Mouse (Mus musculus) urinary bladder, adult 18-20 months (tissue): ENCODE results near the gene Hsd11b2.

Experiments
- DNase-seq, 2 experiments: peaks; one replicate each; pipeline ENCODE4 v3.0.0; 2022; ENCODE audit warnings: low spot score in 2 of 2, mixed read lengths in 2 of 2

The Hsd11b2 gene

DNA sequence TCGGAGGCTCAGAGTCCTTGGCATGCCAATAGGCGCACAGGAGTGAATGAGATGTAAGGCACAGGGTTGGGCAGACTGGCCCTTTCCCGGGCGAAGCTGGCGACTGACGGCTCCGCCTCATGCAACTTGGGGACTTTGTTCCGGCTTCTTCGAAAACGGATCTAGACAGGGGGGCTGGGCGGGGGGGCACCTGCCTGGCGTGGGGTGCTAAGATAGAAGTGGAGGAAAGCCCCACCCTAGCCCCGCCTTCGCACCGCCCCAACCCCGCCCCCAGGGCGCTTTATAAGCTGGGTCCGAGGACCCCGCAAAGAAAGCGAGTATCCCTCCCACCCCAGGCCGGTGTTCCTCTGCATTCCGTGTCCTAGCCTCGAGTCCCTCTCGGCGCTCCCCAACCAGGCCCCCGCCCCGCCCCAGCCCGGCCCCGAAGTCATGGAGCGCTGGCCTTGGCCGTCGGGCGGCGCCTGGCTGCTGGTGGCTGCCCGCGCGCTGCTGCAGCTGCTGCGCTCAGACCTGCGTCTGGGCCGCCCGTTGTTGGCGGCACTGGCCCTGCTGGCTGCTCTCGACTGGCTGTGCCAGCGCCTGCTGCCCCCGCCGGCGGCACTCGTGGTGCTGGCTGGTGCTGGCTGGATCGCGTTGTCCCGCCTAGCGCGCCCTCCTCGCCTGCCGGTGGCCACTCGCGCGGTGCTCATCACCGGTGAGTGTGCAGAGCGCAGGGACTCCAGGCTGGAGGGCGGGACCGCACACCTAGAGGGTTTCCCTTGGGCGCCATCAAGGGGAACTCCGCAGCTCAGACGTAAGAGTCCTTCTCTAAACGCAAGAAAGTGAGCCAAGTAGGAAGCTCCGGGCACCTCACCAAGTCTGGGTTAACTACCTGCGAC lies at the start of gene Hsd11b2:
Gene Hsd11b2 (plus strand): TSS at position 320 of the 878 bp plus-strand sequence.
- peak in 1 of 2 experiments; percentile 56 for DNase-seq

DNA sequence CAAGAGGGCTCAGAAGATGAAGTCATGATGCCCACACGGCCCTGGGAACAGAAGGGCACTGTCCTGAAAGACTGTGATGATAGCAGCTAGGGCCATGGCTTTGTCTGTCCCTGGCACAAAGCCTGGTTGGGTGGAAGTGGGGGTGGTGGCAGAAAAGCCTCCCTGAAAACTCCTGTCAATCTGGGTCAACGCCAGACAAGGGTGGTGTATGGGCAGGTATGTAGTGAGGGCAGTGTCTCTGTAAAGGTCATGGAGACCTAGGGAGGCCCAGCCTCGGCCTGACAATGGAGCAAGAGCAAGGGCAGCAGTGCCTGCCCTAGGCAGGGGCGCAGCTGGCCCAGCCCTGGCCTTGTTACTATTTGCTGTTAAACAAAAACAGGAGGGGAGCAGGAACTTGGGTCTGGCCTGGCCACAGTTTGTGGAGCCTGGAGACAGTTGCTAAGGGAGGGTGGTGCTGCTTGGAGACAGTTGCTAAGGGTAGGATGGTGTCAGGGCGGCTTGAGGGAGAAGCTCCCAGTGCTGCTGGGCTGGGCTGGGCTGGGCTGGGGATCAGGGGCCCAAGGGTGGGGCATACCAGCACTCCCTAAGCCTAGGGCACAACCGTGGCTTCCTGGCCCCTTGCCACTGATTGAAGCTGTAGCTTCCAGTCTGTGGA lies 49.4 kb upstream of the Hsd11b2 start:
- DNase-seq = peak in 1 of 2 experiments; percentile 64

DNA sequence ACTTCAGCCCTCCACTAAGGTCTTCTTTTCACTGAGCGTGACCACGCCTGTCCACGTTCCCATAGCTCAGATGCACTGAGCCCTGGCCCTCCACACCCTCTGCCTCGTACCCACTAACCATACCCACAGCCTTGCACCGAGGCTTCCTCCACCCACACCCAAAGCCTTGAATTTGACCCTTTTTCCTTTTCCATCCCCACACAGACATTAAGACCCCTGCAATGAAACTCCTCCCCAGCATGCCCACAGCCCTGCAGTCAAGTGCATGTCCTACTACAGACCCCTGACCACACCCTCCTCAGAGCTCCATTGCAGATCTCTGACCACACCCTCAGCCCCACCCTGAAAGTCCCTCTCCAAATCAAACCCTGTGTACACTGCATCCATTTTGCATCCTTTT lies 48.7 kb upstream of the Hsd11b2 start:
- no peak for DNase-seq

DNA sequence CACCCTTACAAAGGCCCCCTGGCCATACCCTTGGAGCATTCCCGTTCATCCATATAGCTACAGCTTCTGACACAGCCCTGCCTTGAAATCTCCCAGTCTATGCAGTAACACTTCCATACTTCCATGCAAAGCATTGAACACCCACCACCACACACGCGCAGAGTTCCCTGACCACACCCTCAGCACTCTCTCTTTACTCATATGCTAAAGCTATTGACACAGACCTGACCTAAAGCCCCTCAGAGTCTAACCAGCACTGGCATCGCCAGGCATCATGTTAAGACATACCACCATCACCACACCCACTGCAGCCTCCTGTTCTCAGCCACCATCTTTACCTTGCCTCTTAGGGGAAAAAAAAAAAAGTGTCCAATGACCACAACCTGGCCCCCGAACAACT lies 48.3 kb upstream of the Hsd11b2 start:
- no peak for DNase-seq

DNA sequence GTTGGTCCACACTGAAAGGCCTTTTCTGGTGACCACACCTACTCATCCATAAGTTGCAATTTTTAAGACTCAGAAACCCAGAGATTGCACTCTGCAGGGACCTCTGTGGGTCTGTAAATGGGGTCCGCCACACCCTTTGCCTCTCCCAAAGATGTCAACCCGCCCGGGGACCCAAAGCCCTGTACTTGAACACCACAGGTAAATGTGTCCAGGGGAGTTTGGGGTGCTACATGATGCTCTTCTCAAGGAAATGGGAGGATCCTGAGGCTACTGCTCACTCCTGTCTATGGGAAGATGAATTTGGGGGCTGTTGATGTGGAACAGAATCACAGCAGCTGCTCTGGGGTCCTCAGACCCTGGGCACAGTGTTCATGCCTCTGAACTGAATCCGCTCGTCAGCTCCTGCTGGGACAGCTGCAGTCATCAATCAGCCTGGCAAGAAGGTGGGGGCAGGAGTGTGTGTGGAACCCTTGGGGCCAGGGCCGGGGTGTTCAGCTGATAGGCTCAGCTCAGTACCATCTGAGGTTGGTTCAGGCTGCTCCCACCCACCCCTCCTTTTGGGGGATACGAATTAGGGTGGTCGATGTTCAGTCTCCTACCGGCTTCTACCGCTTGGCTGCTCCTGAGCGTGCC lies 47.8 kb upstream of the Hsd11b2 start:
- DNase-seq = no peak

DNA sequence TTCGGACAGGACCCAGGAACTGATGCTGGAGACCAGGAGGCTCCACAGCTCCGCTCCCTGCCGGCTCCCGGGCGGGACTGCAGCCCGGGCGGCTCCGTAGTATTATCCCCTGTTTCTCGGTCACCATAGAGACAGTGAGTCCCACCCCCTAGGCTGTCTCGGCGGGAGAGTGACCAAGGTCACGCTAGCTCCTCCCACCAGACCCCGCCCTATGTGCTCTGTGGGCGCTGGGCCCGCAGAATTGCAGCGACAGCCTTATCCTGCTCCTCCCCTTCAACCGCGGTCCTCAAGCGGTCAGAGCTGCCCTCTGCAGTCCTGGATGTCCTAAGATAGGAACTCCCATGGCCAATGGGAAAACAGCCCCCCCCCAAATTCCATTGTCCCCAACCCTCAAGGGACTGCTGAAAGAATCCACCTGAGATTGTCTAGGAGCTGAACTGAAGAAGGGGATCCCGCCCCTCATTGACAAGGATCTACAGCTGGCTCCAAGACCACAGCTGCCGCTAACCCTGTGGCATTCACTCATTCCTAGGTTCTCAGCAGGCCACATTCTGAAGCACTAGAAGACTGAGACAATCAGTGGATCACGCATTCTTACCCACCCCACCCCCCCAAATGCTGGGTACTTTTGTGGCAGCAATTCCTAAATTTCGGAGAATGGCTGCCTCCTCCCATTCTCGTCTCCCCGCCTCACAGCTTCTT lies 47.1 kb upstream of the Hsd11b2 start, which contains the start of gene Tppp3:
Gene Tppp3 (minus strand): TSS at position 213 of the 702 bp plus-strand sequence.
- DNase-seq = peak; percentile 77 to 92

DNA sequence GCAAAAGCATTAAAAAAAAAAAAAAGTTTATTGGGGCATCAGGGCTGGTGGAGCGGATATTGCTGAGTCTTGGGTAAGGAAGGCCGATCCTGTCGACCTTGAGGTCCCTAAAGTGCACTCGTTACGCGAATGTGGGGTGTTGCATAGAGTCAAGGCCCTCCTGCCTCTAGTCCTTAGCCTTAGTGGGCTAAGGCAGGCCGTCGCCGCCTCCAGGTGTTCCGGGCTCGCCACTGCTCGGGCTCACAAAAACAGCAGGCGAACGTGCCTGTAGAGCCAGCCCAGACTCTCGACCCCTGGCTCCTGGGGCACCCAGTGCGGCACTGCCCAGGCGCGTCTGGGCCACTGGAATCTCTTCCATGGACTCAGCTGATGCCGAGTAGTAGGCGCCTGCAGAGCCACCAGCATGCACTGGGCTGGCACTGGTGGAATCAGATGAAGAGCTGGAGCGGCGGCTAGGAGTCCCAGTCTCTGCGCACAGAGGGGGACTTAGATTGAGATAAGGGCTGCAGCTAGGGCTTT lies 46.1 kb upstream of the Hsd11b2 start:
- no peak for DNase-seq

DNA sequence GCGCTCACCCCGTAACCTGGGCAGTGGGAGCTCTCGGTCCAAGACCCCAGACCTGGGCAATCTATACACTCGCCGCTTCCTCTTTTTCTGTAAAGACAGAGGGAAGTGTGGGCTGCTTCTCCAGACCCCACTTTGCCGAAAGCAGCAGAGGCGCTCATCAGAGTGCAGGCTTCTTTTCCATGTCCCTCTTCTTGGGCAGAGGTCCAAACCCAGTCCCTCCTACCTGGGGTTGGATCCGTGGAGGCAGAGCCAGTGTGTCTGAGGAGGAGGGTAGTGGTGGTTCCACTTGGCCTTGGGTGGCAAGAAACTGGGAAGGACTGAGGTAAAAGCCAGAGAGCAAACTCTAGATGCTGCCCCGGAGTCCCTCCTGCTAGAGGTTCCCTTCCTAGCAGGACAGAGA lies 45.6 kb upstream of the Hsd11b2 start:
- DNase-seq = no peak

DNA sequence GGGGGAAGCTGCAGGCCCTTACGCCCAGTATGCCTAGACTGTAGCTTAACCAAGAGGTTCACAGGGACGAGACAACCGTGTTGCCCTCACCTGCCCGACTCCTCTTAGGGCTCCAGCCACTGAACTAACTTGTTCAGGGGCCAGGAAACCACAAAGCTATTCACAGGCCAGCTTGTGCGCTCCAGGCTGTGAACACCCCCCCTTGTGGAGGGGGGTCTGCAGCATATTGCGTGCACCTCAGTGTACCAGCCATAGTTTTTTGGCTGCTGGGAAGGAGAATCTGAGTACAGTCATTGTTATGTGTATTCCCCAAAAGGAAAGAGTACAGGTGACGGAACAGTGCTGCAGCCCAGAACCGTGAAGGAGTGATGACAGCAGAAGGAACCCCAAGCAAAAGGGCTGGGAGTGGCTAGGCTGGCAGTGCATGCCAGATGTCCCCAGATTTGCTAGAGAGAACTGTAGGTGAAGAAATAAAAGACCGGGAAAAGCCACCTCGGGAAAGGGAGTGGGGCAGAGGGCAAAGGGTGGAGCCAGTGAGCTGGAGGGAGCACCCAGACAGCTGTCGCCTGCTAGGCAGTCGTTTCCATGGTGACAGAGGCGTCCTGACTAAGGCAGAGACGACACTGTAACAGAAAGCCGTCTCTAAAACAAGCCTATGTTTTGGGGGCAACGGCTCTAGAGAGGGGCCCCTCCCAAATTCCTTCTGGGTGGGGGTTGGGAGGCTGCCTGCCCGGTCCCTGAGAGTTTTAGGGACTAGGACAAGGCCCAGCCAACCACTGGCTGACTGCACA lies 44.5 kb upstream of the Hsd11b2 start:
- DNase-seq = peak in 1 of 2 experiments; percentile 49

DNA sequence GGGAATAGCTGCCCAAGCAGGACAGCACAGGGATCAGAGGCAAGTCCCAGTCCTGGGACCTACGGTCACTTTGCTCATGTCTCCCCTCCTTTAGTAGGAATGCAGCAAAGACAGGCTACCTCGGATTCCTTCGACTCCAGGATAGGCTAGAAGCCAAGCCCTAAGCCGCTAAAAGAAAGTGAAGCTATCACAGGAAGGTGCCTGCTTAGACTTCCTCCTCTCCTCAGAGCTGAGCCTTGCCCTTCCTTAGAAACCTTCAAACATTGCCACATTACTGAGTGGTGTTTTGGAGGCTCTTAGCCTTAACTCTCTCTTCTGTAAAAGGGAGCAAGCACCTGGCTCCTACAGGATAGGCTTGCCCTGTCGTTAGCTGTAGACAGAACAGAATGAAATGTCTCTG lies 43.9 kb upstream of the Hsd11b2 start:
- DNase-seq = no peak

DNA sequence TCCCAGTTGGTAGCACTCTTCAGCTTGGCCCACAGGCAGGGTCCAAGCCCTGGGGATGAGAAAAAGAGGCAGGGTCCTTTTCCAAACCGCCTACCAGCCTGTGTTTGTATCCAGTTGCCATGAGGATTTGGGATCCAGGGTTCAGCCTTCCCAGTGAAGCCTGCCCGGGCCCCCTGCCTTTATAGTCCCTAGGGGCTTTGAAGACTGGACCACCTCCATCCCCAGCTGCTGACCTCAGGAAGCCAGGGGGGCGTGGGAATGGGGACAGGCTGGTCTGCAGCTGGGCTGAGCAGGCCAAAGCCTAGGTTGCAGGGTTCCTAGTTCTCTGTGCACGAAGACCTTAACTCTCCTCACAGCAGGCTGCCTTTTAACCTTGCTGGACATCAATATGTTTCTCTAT lies 43.3 kb upstream of the Hsd11b2 start:
- no peak for DNase-seq

DNA sequence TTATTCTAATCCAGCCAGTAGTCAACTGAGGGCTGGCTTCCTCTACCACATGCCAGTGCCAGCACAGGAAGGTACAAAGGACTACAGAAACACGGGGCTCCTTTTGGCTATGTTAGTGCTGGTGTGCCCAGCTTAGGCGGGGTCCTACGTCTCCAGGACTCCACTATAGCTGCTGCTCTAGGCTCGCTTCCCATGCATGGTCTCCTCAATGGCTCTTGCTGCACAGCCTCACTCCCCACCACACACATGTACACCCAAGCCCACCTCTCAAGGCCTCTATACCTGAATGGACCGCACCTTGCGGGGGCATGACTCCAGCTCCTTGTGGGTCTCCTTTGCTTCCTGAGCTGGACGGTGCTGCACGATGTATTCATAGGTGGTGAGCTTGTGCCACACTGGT lies 42.8 kb upstream of the Hsd11b2 start:
- DNase-seq = no peak

DNA sequence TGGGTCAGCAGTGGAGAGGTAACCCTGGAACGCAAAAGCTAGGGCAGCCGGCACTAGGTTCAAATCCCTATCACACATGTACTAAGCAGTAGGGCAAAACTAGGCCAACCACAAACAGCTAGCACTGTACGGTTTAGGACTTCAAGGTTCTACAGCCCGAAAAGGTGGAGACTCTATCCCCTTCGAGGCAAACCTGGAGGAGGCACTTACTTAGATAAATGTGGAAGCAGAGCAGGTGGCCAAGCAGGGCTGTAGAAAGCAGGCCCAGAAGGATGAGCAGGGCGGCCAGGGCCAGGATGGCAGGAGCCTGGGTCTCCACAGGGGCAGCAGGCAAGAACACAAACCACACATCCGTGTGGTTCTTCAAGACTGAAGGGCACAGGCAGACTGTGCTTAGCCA lies 42.4 kb upstream of the Hsd11b2 start:
- DNase-seq = no peak

DNA sequence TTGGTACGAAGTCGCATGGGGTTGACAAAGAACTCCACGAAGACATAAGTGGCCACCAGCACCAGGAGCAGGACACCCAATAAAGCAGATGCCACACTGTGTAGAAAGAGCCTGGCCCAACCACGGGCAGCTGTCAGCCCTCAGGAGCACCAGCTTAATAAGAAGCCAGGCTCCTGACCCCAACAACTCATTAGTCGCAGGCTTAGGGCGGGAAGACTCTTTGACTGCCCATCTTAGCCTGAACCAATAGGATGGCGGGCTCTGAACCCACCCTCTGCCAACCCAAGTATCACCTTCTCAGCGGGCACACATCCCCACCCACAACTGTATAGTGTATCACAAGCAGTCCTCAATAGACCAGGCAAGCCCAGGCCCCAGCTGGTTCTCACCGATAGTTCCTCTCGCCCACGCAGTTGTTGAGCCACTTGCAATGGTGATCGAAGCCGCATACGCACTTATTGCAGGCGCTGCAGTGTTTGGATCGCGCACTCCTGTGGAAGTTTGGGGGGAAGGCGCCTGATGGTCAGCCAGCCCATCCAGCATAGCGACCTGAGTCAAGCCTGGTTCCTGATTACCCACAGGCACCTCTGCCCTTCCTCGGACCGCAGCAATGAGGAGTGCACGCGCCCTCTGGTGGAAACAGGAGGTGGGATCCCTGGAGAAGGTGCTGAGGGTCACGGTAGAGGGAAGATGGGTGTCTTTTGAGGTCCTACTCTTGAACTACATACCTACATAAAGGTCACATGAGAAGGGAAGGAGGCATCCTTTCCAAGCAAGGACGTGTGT lies 41.7 kb upstream of the Hsd11b2 start:
- no peak for DNase-seq

DNA sequence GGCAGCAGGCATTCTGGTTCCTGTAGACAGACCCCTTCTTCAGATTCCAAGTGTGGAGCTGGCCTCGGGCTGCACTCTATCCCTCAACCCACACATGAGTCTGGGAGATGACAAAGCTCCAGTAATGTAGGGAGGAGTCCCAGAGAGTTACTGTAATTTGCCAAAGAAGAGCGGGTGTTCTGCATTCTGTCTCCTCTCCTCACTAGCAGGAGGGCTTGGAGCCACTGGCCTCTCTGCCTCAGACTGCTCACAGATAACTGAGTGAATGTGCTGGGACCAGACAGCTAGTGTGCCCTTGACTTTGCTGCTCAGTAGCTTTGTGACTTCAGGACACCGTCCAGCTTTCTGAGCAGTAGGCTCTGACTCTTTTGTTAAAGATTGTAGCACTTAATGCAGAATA lies 40.8 kb upstream of the Hsd11b2 start:
- DNase-seq = no peak

DNA sequence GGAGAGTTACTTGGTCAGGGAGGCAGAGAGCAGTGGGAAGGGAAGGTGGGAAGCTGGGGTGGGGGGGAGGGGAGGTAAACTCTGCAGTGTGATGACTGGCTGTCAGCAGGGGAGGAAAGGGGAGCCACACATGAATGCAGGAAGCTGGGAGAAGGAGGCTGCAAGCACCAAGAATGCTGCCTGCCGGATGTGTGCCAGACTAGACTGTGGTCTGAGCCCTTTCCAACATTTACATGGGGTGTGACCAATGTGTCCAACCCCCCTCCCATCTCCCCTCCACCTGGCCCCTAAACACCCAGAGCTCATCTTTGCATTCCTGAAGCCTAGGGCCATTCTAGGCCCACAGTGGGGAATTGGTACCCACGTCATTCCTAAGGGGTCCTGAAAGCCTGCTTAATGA lies 37.5 kb upstream of the Hsd11b2 start:
- no peak for DNase-seq

DNA sequence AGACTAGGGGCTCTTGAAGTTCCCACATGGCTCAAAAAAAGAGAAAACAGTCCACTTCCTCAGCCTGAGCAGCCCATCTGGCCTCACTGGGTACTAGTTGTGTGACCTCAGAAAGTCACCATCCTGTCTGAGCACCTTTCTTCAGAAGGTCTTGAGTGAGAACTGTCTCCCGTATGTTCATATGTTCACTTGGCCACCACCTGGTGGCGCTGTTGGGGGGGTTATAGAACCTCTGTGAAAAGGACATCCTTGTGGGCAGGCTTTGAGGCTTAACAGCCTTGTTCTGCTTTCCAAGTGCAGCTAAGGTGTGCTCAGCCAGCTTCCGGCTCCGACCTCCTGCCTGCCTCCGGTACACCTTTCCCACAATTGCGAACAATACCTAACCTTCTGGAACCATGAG lies 37.1 kb upstream of the Hsd11b2 start:
- no peak for DNase-seq

DNA sequence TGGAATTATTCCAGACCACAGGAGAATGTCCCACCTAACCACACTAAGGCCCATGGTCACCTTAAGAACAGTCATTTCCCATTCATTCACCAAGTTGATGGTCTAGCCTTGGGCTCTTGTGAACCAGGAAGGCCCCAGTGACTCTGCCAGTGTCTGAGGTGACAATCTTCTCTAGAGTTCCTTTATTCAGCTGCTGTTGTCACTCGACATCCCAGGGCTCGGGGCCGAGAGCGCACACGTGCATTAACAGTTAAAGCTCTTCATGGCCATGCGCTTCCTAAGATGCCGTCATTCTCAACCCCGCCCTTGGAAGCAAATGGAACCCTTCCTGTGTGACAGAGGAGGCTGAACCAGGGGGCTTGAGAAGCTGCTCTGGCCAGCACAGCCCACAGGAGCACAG lies 36.4 kb upstream of the Hsd11b2 start:
- no peak for DNase-seq

DNA sequence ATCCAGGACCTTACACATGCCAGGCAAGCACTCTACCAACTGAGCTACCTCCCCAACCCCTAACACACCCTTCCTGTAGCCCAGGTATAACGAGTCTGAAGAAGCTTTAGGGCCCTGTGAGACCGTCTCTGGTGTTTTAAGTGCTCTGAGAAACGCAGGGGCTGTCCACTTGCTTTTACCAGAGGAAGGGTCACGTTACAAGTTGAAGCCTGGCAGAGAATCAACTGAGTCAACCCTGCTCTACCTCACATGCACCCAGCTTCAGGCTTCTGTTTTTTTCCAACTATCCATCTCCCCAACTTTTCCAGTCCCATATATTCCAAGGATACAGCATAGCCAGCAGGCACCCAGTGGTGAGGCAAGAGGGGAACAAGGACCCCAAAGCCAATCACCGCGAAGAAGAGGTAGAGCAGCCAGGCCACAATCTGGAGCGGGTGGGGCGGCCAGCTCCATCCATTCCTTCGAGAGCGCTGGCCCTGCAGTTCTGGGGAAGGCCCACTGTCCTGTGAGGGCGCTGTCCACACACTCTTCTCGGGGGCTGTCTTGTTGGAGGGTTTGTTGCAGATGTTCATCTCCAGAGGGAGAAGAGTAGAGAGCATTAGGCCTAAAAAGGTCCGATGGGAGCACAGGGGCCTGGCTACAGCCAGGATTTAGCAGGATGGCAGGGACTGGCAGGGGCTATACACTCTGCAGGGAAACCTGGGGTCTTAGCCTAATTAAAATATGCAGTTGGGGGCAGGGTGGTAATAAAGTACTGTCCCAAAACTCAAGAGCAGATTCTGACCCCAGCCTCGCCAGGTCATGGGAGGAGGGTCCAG lies 35.1 kb upstream of the Hsd11b2 start:
- peak in 1 of 2 experiments; percentile 37 for DNase-seq
